Mouse (Mus musculus): Measurements from ENCODE around the gene Ddb1.

GRCm38 (mm10) chr19:10562351-10562750, 42.8 kb upstream of the Ddb1 start:
- TF ChIP-seq CTCF (IDR thresholded peaks at IDR 0.05; ENCODE audit: low read depth, low read length) (no peak), POLR2A (IDR thresholded peaks at IDR 0.05; ENCODE audit: borderline replicate concordance, low read depth, low read length) (no peak)
